ENCODE assay signal across 21 mouse cellular contexts in genomic region chr7:125601821-125602448, GRCm38 (mm10). TPM values are rescaled to one million over a fixed set of nuclear protein-coding genes. Genes with fewer than 3 reads are reported as not detected.
DNase-seq lines count a peak whose midpoint lies in the region; ATAC-seq and TF ChIP-seq lines count a peak whose summit lies in the region.
"Had no signal": no experiment of that assay in that cellular context is flagged by ENCODE, and none has a peak within 500 bp of the region (broad histone marks: within the 10 kb centered on the region; RNA-seq: fewer than 3 reads in every experiment).

No protein-coding gene starts in this region.

- H3K4me3 ChIP-seq in liver, adult 2 months (ENCODE audit: insufficient read depth, low read depth, low read length) = no peak overlapping the region
- H3K4me3 ChIP-seq in liver, embryonic 11.5 days (ENCODE audit: low read depth, low read length) = no peak overlapping the region
- no peak overlapping the region for H3K4me3 ChIP-seq in forebrain, postnatal 0 days (ENCODE audit: low read depth, low read length)
- H3K4me3 ChIP-seq: forebrain, embryonic 12.5 days; heart, adult 2 months; heart, embryonic 15.5 days; limb, embryonic 13.5 days; lung, embryonic 15.5 days; midbrain, embryonic 13.5 days; neural tube, embryonic 15.5 days had no signal

- H3K27me3 ChIP-seq in liver, adult 2 months (ENCODE audit: control insufficient read depth, insufficient read depth, low read length) = no peaks in the 10 kb centered on the region
- H3K27me3 ChIP-seq in liver, embryonic 11.5 days (replicated peaks; ENCODE audit: control insufficient read depth, insufficient read depth, low read length) = no peaks in the 10 kb centered on the region
- H3K27me3 ChIP-seq in forebrain, postnatal 0 days (ENCODE audit: insufficient read depth, low read length) = no peaks in the 10 kb centered on the region
- H3K27me3 ChIP-seq: forebrain, embryonic 12.5 days; heart, embryonic 15.5 days; limb, embryonic 13.5 days; lung, embryonic 15.5 days; midbrain, embryonic 13.5 days; neural tube, embryonic 15.5 days had no signal

- no peaks in the 10 kb centered on the region for H3K36me3 ChIP-seq in liver, adult 2 months (ENCODE audit: control insufficient read depth, insufficient read depth, low read length)
- H3K36me3 ChIP-seq in liver, embryonic 11.5 days (ENCODE audit: control insufficient read depth, insufficient read depth, low read length) = no peaks in the 10 kb centered on the region
- no peaks in the 10 kb centered on the region for H3K36me3 ChIP-seq in forebrain, postnatal 0 days (ENCODE audit: insufficient read depth)
- H3K36me3 ChIP-seq: forebrain, embryonic 12.5 days; heart, embryonic 15.5 days; limb, embryonic 13.5 days; lung, embryonic 15.5 days; midbrain, embryonic 13.5 days; neural tube, embryonic 15.5 days had no signal

- H3K79me2 ChIP-seq in liver, adult 2 months (ENCODE audit: control insufficient read depth, insufficient read depth, low read length) = no peaks in the 10 kb centered on the region

- TF ChIP-seq POLR2A in liver, adult 2 months (IDR thresholded peaks at IDR 0.05; ENCODE audit: extremely low read depth, insufficient read depth, low read length) = no peak

- no peak for ATAC-seq in liver, embryonic 11.5 days (replicated peaks; ENCODE audit: low FRiP score)
- peak; percentile 36 for ATAC-seq in granulocyte monocyte progenitor cell, adult 5-6 weeks (replicated peaks; ENCODE audit: poor library complexity, severe bottlenecking)
- peak; percentile 38 for ATAC-seq in monocyte, adult 5-6 weeks (replicated peaks; ENCODE audit: insufficient number of reproducible peaks, low FRiP score, low TSS enrichment, poor library complexity, severe bottlenecking)
- no peak for ATAC-seq in forebrain, postnatal 0 days
- ATAC-seq: hindbrain, embryonic 16.5 days; midbrain, embryonic 13.5 days had no signal

- no peaks in the 10 kb centered on the region for H3K4me1 ChIP-seq in liver, adult 2 months (ENCODE audit: control insufficient read depth, insufficient read depth, low read length)
- H3K4me1 ChIP-seq in liver, embryonic 11.5 days (replicated peaks; ENCODE audit: control insufficient read depth, insufficient read depth, low read length) = peaks cover 7% of the 10 kb centered on the region
- H3K4me1 ChIP-seq in forebrain, postnatal 0 days (ENCODE audit: insufficient read depth) = no peaks in the 10 kb centered on the region
- H3K4me1 ChIP-seq: forebrain, embryonic 12.5 days; limb, embryonic 13.5 days; midbrain, embryonic 13.5 days; neural tube, embryonic 15.5 days had no signal

- H3K4me2 ChIP-seq in liver, embryonic 11.5 days = no peak overlapping the region
- no peak overlapping the region for H3K4me2 ChIP-seq in forebrain, postnatal 0 days (ENCODE audit: low read depth)
- H3K4me2 ChIP-seq: forebrain, embryonic 12.5 days; heart, embryonic 15.5 days; limb, embryonic 13.5 days; lung, embryonic 15.5 days; midbrain, embryonic 13.5 days; neural tube, embryonic 15.5 days had no signal

- H3K9ac ChIP-seq in liver, adult 2 months (ENCODE audit: low read depth, low read length) = no peak overlapping the region
- no peak overlapping the region for H3K9ac ChIP-seq in liver, embryonic 11.5 days (ENCODE audit: low read depth, low read length)
- H3K9ac ChIP-seq in forebrain, postnatal 0 days = no peak overlapping the region
- H3K9ac ChIP-seq: forebrain, embryonic 12.5 days; heart, embryonic 15.5 days; limb, embryonic 13.5 days; lung, embryonic 15.5 days; midbrain, embryonic 13.5 days; neural tube, embryonic 15.5 days had no signal

- H3K27ac ChIP-seq in liver, adult 2 months (replicated peaks; ENCODE audit: insufficient read depth, low read depth, low read length) = no peak overlapping the region
- H3K27ac ChIP-seq in liver, embryonic 11.5 days (ENCODE audit: low read depth, low read length) = no peak overlapping the region
- H3K27ac ChIP-seq in forebrain, postnatal 0 days (ENCODE audit: low read depth, low read length) = no peak overlapping the region
- H3K27ac ChIP-seq: forebrain, embryonic 12.5 days; heart, adult 2 months; heart, embryonic 15.5 days; kidney, postnatal 0 days; limb, embryonic 13.5 days; lung, embryonic 15.5 days; midbrain, embryonic 13.5 days; neural tube, embryonic 15.5 days had no signal

- H3K9me3 ChIP-seq in liver, embryonic 11.5 days (ENCODE audit: control insufficient read depth, low read length) = no peaks in the 10 kb centered on the region
- no peaks in the 10 kb centered on the region for H3K9me3 ChIP-seq in forebrain, postnatal 0 days (ENCODE audit: low read length)
- H3K9me3 ChIP-seq: forebrain, embryonic 12.5 days; heart, embryonic 15.5 days; limb, embryonic 13.5 days; lung, embryonic 15.5 days; midbrain, embryonic 13.5 days; neural tube, embryonic 15.5 days had no signal

- WGBS in liver, adult 2 months = 73% methylated on average over 11 of the region's 11 CpGs
- WGBS in liver, embryonic 11.5 days = 65% methylated on average over 11 of the region's 11 CpGs
- 80% methylated on average over 11 of the region's 11 CpGs for WGBS in forebrain, postnatal 0 days

- DNase-seq in liver, adult 2 months (ENCODE audit: extremely low read depth, low read depth, low spot score) = peak; percentile 25
- no peak for DNase-seq in liver, embryonic 11.5 days (ENCODE audit: low spot score)
- peak; percentile 75 for DNase-seq in A20 (ENCODE audit: low read depth, low spot score)
- no peak for DNase-seq in forebrain, postnatal 0 days
- DNase-seq in frontal cortex, postnatal 14 days (ENCODE audit: low spot score in 2 of 2) = no peak
- DNase-seq: adrenal gland, postnatal 36 days; cerebellum, adult 9-10 months; gastrocnemius, postnatal 10 days; heart, adult 2 months; heart, postnatal 4 days; kidney, adult 18-20 months had no signal

- TF ChIP-seq CTCF in liver, adult 2 months (IDR thresholded peaks at IDR 0.05; ENCODE audit: low read depth, low read length) = no peak
- no peak for TF ChIP-seq CTCF in forebrain, postnatal 0 days (IDR thresholded peaks at IDR 0.05; ENCODE audit: low read depth)

RNA-seq across cellular contexts. Expression of gene Il21r, which starts 1.3 kb away (rescaled TPM):
- total RNA-seq in liver, adult 2 months (2014; rRNA removed) = 0.09 and 0.67 TPM in 2 replicates
- polyA plus RNA-seq in liver, adult 2 months (2012; rRNA removed) = 0.62 and 1.2 TPM in 2 replicates
- polyA plus RNA-seq in liver, embryonic 11.5 days (2014; fragmentation: Nextera tagmentation; extraction: Ambion mirVana) = 0.81 and 1.1 TPM in 2 replicates
- total RNA-seq in granulocyte monocyte progenitor cell, adult 5-6 weeks (2014; fragmentation: Nextera tagmentation) = 1.8 and 8.8 TPM in 2 replicates
- total RNA-seq in granulocyte monocyte progenitor cell, adult 5-6 weeks (2017) = 7.5 and 8.2 TPM in 2 replicates
- 15.2 to 17.8 TPM (median 15.8 TPM) in 3 replicates for total RNA-seq in monocyte, adult 5-6 weeks (2017)
- total RNA-seq in forebrain, postnatal 0 days (2014; rRNA removed) = 0.95 and 1.2 TPM in 2 replicates
- 0.21 and 0.23 TPM in 2 replicates for polyA plus RNA-seq in forebrain, postnatal 0 days (2015; fragmentation: Nextera tagmentation; extraction: Ambion mirVana)

RNA-seq across cellular contexts. Expression of gene Il4ra, which starts 50.0 kb away (rescaled TPM):
- total RNA-seq in liver, adult 2 months (2014; rRNA removed) = 11.3 and 16.6 TPM in 2 replicates
- polyA plus RNA-seq in liver, adult 2 months (2012; rRNA removed) = 18.7 and 24.0 TPM in 2 replicates
- polyA plus RNA-seq in liver, embryonic 11.5 days (2014; fragmentation: Nextera tagmentation; extraction: Ambion mirVana) = 4.4 and 5.3 TPM in 2 replicates
- total RNA-seq in granulocyte monocyte progenitor cell, adult 5-6 weeks (2014; fragmentation: Nextera tagmentation) = 13.4 and 13.6 TPM in 2 replicates
- total RNA-seq in granulocyte monocyte progenitor cell, adult 5-6 weeks (2017) = 17.2 and 22.6 TPM in 2 replicates
- total RNA-seq in monocyte, adult 5-6 weeks (2017) = 57.3 to 65.3 TPM (median 57.6 TPM) in 3 replicates
- total RNA-seq in forebrain, postnatal 0 days (2014; rRNA removed) = 6.0 and 6.9 TPM in 2 replicates
- polyA plus RNA-seq in forebrain, postnatal 0 days (2015; fragmentation: Nextera tagmentation; extraction: Ambion mirVana) = 3.3 and 4.1 TPM in 2 replicates

Comparison
In these comparisons a context has a peak if more than half of its experiments do, and no peak if none do; other contexts are left out.
1. DNase-seq: peak in liver, adult 2 months (single experiment) and A20 (single experiment); none in liver, embryonic 11.5 days (single experiment), forebrain, postnatal 0 days (single experiment) and frontal cortex, postnatal 14 days (0 of 2).
2. ATAC-seq: peak in granulocyte monocyte progenitor cell, adult 5-6 weeks (single experiment) and monocyte, adult 5-6 weeks (single experiment); none in liver, embryonic 11.5 days (single experiment) and forebrain, postnatal 0 days (single experiment).